Mouse (Mus musculus) c-Kit-positive CD71-positive TER-119-negative erythroid progenitor cells, embryonic 14.5 days (primary cell): ENCODE measurements around the gene Fgfr2.

Experiments used
- DNase-seq: peaks from one replicate; pipeline ENCODE4 v3.0.0-alpha.2; 2013; ENCODE audit warnings: low read depth

Fgfr2 gene

GRCm38 (mm10) chr7:130793671-130794070, 2329.5 kb downstream of the Fgfr2 start:
- no peak for DNase-seq

- DNase-seq: no peak
These were observed 2333.7 kb downstream of the Fgfr2 start for GRCm38 (mm10) chr7:130789456-130789855.

- DNase-seq: no peak
These were observed 2334.2 kb downstream of the Fgfr2 start for GRCm38 (mm10) chr7:130788950-130789349.

GRCm38 (mm10) chr7:130787537-130787936, 2335.6 kb downstream of the Fgfr2 start:
- DNase-seq: no peak

GRCm38 (mm10) chr7:130786708-130787107, 2336.4 kb downstream of the Fgfr2 start:
- DNase-seq: no peak

GRCm38 (mm10) chr7:130785923-130786575, 2337.1 kb downstream of the Fgfr2 start:
- DNase-seq: no peak

GRCm38 (mm10) chr7:130782501-130783050, 2340.6 kb downstream of the Fgfr2 start:
- no peak for DNase-seq

- no peak for DNase-seq
These were observed 2342.2 kb downstream of the Fgfr2 start for GRCm38 (mm10) chr7:130780866-130781419.

GRCm38 (mm10) chr7:130773914-130774630, 2349.1 kb downstream of the Fgfr2 start, which contains the start of gene Btbd16:
TSS of gene Btbd16 (plus strand) at chr7:130774069.
- DNase-seq: no peak

GRCm38 (mm10) chr7:130773171-130773830, 2349.8 kb downstream of the Fgfr2 start:
- no peak for DNase-seq

- DNase-seq: peak; percentile 39
These were observed 2352.4 kb downstream of the Fgfr2 start for GRCm38 (mm10) chr7:130770707-130771106.

- no peak for DNase-seq
These were observed 2355.0 kb downstream of the Fgfr2 start for GRCm38 (mm10) chr7:130768151-130768550.

GRCm38 (mm10) chr7:130766411-130767170, 2356.6 kb downstream of the Fgfr2 start:
- no peak for DNase-seq

GRCm38 (mm10) chr7:130764160-130764559, 2359.0 kb downstream of the Fgfr2 start:
- DNase-seq: no peak

- peak; percentile 30 for DNase-seq
These were observed 2360.9 kb downstream of the Fgfr2 start for GRCm38 (mm10) chr7:130762071-130762897.

GRCm38 (mm10) chr7:130757326-130757865, 2365.8 kb downstream of the Fgfr2 start:
- no peak for DNase-seq

- no peak for DNase-seq
These were observed 2366.8 kb downstream of the Fgfr2 start for GRCm38 (mm10) chr7:130756343-130756835.

- DNase-seq: no peak
These were observed 2368.4 kb downstream of the Fgfr2 start for GRCm38 (mm10) chr7:130754790-130755189.

GRCm38 (mm10) chr7:130751678-130752077, 2371.5 kb downstream of the Fgfr2 start:
- no peak for DNase-seq
